Mouse (Mus musculus): ENCODE data around the gene Arid1a.
A peak's percentile ranks its signal among the peaks of the same experiment; 100 is the strongest.

Arid1a gene

DNA sequence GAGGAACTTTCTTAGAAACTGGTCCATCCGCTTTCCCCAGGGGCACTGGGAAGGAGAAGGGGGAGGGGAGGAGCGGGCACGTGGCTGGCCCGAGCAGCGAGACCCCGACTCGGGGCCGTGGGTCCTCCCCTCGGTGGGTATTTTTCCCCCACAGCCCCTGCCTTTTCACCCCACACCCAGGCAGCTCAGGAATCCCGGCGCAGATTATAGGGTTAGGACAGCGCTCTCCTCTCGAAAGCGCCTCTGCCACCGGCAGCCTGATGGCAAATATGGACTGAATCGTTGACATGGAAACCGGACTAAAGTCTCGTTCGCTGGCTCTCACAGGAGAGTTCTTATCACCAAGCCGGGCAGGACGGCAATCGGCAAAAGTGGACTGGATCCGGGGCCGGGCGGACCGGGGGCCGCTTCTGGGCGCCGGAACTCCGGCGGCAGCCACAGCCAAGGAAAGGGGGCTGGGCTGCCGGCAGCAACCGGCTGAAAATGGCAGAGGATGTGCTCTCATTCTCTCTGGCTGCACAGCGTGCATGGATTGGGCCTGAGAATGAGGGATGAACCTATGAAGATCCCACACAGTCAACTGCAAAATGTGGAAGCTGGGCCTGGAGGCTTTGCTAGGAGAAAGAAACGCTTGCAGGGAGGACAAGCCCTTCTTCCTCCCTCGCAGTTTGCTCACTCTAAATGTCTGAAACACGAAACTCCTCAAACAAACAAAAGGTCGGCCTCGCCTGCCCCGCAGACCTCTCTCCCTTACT lies at the start of gene Arid1a:
TSS of gene Arid1a (minus strand) at position 256 of the 755 bp plus-strand sequence.
- DNase-seq, result peak; percentile 92

DNA sequence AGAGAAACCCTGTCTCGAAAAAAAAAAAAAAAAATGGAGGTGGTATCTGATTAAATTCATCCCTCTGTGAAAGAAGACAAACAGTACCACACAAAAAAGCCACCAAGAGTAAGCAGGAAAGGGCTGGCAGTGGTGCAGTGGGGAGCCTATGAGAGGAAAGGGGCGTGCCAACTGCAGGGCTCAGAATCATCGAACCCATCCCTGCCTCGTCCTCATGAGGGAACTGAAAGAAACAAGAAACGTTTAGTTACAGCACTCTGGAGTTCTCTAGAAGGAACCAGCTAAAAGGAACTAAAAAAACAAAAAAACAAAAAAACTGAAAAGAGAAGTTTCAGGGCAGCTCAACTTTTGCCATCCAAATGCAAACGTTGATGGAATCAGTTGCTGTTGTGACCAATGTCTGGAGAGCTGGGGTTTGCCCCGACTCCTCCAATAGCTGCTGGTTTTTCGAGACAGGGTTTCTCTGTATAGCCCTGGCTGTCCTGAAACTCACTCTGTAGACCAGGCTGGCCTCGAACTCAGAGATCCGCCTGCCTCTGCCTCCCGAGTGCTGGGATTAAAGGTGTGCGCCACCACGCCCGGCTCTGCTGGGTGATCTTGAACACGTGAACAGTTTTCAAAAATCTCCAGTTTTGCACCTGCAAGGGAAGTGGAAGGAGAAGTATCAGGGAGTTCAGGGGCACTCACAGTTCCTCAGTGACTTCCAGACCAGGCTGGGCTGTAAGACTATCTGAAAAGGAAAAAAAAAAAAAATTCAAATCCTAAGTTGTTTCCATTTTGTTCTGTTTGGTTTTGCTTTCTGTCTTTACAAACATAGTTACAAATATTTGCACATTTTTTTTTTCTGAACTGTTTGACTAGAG lies 48.1 kb upstream of the Arid1a start:
- DNase-seq, result no peak

DNA sequence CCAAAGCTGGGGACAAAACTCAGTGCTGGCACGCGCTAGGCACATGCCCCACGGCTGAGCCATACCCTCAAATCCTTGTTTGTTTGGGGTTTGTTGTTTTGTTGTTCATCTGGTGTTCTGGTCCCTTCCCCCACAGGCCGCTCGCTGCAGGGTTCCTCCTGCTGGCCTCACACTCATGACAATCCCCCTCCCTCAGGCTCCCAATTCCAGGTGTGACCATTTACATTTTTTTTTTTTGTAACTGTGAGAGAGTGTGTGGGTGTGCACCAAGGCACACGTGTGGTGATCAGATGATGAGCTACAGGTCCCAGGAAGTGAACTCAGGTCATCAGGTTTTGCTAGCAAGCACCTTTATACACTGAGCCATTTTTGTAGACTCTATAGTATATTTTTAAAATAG lies 44.0 kb upstream of the Arid1a start:
- no peak for DNase-seq

DNA sequence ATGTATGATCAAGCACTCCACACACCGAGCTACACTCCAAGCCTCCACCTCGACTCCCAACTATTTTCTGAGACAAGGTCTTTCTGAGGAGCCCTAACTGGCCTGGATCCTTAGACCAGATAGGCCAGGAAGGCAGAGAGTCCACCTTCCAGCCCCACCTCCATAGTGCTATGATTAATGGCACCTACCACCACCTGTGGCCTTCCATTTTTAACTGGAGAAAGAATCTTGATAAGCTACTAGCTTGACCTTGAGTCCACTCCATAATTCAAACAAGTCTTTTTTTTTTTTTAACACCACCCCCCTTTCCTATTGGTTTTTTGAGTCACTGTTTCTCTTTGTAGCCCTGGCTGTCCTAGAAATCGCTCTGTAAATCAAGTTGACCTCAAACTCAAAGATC lies 36.7 kb upstream of the Arid1a start:
- DNase-seq, result no peak

DNA sequence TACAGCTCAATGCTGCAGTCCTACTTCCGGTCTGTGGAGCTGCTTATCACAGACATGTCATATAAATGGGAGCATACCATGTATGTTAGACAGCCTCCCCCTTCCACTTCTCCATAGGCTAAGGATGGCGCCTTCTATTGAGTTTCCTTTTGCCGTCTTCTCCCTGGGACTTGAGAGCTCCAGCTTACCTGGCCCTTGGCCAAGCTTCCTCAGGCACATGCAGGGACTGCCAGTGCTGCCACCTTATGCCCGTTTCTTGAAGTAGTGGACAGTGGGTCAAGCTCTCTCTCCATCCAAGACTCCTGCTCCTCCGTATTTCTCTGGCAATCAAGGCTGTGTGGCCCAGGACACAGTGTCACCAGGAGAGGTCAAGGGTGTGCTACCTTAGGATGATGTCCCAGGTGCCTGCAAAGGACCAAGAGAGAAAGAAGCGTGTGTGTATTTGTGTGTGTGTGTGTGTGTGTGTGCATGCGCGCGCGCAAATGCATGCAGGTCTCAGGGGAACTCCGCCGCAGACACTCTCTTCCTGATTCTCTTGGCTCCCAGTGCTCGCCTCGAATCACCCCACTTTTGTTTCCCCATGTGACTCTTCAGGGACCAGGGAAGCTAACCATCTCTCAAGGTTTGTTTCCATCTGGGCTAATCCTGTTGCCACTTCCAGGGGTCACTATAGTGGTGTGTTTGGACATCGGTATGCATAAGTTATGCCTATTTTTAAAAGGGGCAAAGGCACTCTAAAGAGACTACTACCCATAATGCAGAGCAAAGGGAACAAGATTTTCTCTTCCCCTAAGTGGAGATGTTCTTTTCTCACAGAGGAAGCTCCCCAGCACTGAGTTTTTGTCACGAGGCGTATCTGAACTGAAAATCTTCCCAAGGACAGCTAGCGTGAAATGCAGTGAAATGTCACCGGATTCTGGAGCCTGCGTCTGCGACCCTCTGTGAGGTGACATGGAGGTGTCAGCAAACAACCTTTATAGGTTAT lies 18.3 kb upstream of the Arid1a start:
- peak; percentile 94 for DNase-seq

DNA sequence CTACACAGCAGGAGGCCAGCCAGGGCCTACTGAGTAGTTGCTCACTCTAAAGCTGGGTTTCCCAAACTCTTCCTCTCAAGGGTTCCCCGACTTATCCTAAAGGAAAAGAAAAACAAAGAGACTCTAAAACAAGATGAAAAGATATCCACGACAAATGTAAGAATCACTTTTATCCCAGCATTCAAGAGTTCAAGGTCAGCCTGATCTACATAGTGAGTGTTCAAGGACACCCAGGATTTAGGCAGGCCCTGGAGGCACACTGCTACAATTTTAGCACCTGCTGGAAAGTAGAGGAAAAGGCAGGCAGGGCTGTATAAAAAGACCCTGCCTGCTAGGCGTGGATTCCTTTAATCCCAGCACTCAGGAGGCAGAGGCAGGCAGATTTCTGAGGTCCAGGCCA lies 12.6 kb upstream of the Arid1a start:
- no peak for DNase-seq

DNA sequence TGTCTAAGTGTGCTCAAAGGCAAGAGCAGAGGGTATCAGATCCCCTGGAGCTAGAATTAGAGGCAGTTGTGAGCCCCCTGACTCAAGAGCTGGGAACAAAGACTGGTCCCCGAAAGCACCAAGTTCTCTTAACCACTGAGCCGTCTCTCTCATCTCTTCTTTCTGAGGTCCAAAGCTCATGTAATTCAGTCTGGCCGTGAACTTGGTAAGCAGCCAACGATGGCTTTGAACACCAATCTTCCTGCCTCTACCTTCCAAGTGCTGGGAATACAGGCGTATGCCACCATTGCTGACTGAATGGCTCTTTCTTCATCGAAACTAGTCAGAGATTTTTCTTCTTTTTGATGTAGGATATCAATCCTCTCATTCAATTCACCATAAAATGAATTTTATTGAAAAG lies 6.5 kb upstream of the Arid1a start:
- no peak for DNase-seq

DNA sequence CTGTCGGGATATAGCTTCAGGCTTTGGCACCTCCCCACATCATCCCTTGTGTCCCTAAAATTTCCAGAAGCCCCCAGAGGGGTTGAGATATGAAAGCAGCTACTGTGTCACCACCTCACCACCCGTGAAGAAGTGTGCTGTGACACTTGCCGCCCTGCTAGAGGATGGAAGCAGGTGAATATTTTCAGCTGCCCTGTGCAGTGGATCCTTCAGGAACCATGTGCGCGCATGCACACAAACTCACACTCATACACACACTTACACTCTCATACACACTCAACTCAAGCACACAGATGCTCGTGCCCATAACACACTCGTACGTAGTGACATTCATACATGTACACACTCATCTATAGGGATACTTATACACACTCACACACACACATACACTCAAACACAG lies 3.1 kb upstream of the Arid1a start:
- DNase-seq, result no peak

DNA sequence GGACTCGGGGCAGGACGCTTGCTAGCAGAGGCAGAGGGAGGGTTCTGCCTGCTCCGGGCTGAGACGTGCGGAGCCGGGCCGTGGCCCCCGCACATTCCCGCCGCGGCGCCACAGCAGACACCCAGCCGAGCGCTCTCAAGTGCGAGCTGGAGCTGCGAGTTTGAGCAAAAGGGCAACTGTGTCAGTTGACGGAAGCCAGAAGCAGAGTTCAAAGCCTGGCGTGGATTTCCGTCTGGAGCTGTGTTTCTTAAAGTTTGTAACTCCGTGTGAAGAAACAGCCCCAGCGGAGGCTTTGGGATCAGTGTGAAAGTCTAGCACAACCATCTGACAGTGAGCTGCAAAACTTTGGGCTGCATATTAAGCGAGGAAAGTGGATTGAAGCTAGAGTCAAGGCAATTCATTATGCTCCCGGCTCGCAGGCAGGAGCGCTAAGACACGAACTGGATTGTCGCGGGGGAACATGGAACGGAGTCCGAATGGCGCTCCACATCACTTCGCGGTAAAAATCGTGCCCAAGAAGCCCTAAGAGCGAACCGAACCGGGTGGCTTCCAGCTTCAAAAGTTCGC lies 783 bp upstream of the Arid1a start:
- peak; percentile 81 for DNase-seq

DNA sequence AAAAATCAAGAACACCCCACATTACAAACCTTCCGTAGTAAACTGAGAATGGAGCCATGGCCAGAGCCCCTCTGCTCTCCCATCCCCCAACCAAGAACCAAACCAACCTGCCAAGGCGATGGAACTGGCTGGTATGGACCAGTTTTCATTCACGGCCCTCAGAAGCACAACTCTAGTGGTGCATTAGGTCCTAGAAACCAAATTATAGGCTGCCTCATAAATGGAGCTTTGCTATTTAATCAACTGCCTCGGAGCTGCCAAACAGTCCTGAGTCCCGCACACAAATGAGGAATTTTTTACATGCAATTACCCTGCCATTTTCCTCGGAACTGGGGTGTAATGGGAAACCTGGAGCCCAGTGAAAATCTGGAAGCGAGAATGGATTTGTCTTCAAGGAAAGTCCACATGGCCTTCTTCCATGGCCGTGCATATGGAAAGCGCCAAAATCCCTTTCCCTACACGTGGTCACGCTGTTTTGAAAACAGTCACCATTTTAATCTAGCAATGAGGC lies 653 bp downstream of the Arid1a start:
- no peak for DNase-seq

DNA sequence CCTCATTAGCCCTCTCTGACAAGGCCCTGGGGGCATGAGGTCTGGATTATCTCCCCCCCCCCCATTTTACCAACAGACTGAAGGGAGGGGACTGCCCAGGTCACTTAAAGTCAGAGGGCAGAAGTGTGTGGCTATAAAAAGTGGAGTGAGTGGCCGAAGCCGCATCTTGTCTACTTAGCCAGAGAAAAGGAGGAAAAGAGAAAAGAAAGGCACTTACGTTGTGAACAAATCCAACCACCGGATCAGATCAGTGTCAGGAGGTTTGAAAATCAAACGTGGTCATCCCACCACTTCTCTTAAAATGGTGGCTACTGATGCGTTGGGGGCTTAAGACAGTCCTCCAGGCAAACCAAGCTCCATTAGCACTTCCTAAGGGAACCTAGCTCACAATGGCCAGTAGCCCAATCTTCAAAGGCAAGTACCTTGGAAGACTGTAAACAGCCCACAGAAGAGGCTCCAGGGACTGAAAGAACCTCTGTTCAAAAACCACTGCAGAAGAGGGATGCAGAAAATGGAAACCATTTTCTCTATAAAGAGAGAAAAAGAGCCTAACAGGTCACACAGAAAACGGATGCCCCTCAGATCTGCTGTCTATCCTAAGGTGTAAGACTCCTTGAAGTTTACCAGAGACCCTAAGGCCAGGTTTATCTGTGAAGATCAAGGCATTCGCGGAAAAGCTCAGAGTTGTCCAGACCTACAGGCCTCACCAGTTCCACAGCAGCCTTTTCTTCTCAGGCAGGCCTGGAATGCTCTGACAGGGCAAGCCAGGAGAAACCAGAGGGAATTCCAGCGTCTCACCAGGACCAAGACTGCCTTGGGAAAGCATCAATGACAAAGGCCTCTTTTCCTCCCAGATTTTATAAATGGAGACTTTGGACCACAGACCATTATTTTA lies 1.5 kb downstream of the Arid1a start:
- no peak for DNase-seq

DNA sequence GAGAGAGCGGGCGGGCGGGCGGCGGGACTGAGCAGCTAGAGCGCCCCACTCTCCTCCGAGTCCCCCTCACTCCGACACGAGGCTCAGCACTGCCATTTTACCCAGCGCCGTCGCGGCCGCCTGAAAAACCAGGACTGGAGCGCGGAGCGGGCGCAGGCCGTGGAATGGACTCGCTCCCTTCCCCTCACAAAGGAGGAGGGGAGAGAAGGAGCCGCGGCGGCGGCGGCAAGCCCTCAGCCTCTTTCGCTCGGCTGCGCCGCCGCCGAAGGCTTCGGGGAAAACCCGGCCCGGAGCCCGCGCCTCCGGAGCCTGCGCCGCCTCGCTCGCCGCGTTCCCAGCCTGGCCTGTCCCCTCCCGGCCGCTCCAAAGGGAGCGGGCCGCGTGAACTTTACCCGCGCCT lies 2.3 kb downstream of the Arid1a start:
- DNase-seq, result peak; percentile 98

DNA sequence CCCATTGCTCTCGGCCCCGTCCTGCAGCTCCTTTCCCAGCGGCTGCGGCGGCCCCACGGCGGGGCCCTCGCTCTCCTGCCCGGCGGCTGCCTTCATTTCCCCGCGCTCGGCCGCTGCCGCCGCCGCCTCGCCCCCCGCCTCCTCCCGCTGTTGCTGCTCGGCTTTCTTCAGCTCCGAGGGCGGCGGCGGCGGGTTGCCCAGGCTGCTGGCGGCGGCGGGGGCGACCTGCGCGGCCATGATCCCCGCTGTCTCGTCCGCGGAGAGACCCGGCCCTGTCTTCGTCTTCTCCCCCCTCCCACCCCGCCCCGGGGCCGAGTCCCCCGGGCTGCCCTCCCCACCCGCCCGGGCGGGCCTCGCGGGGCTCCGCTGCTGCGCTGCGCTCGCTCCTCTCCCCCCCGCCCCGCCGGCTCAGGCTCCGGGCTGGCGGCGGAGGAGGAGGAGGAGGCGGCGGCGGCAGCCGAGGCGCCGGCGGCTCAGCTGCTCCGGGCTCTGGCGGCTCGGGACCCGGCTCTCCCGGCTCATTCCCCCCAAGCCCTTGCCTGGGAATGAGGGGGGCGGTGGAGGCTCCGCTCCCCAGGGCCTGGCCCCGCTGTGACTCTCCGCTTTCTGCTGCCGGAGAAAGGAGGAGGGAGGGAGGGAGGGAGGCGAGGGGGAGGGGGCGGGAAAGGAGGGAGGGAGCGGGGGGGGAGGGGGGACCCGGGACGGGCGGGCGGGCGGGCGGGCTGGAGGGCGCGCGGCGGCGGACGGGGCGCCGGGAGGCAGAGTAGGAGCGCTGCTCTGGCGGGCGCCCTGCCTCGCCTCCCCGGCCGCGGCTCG lies 3.0 kb downstream of the Arid1a start:
- DNase-seq, result peak; percentile 74

DNA sequence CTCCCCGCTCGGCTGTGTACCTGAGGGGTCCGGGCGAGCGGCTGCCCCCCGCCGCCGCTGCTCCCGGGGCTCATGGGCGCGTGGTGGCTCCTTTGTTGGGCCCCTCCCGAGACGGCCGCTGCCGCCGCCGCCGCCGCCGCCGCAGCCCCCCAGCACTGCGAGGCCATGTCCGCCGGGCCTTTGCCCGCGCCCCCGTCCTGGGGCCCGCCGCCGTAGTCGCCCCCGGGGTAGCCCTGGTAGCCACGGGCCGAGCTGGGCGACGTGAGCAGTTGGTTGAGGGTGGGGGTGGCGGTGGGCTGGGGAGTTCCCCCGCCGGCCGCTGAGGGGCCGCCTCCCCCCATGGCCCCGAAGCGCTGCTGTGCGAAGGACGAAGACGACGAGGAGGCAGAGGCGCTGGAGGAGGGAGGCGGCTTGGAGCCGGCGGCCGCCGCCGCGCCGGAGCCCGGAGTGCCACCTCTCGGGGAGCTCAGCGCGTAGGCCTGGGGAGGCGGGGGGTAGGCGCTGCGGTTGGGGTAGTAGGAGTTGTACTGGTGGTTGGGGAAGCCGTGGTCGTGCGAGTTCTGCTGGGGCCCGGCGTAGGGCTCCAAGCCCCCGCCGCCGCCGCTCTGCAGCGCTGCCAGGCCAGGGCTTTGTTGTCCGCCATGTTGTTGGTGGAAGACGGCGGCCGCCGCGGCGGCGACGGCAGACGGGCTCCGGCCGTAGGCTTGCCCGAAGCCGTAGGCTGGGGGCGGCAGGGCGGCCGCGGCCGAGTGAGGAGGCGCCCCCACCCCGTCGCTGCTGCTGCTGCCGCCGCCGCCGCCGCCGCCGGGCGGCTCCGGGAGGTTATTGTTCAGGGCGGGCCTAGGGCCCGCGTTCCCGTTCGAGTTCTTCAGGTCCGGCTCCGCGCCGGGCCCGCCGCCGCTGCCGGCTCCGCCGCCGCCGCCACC lies 3.9 kb downstream of the Arid1a start:
- DNase-seq, result peak; percentile 55

DNA sequence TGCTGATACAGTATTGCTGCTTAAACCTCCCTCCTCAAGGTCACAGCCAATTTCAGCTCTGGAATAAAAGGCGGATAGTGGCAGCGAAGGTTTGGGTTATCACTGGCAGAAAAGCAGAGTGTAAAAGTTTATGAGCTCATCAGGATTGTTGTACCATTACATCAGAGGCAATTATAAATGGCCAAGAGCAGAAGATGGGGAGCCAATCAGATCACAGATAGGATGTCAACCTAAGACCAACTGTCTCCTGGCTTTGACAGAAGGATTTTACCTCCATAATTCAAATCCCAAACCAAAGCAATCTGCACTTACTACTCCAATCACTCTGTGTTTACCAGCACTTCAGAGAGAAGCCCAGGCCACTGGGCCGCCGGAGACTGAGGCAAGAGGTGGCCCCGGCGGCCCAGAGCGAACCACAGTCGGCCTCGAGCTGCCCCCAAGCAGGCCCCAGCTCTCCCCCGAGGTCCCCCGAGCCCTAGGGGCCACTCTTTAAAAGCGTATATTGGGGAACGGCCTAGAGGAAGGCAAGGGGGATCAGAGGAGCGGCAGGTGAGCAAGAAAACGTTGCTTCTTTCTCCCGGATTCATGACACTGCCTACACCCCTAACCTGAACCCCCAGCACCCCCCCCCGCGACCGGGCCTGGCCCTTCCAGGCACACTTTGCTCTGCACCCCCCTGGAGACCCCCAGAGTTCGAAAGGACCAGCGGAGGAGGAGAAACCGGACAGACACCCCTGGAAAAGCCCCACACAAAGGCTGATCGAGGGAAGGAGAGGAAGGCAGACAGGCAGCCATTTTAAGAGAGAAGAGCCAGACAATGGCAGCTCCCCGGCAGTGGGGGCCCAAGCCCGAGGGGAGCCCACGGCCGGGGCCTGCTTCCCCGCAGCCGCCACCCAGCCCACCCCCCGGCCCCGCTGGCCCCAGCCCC lies 4.8 kb downstream of the Arid1a start:
- DNase-seq, result peak; percentile 82

DNA sequence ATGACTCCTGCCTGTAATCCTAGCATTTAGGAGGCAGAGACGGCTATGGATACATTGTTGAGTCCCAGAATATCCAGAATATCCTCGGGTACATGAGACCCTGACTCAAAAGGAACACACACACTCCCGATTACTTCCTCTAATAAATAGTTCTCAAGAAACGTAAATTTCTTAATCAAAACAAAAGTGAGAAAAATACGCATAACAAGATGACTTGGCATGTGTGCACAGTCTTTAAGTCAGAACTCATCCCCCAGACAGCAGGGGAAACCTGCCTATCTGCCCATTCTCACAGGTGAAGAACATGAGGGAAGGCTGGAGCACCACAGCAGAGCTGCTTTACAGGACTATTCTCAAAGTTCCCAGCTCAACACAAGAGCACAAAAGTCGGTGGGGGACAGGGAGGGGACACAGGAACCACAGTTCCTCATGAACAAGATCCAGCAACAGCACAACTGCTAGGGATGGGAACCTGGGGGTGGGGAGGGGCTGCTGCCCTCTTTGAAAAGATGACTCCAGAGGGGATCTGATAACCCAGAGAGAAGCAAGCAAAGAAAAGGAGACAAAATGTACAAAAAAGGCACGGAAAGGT lies 6.3 kb downstream of the Arid1a start:
- peak; percentile 36 for DNase-seq

DNA sequence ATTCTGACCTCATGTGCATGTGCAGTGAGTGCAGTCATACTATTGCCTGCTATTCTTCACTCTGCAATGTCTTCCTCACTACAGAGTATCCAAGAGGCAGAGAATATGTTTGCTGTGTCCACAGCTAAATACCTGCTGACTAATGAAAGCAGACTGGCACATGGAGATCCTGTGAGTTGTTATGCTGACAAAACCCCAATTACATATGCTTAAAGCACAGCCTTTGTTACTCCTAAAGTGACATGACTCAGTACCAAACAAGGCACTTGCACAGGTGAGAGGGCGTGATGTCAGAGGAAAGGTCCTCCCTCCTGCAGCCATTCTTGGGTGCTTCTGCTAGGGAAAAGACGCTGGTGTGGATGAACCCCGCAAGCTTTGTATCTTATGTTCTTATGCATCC lies 21.3 kb downstream of the Arid1a start:
- DNase-seq, result no peak

DNA sequence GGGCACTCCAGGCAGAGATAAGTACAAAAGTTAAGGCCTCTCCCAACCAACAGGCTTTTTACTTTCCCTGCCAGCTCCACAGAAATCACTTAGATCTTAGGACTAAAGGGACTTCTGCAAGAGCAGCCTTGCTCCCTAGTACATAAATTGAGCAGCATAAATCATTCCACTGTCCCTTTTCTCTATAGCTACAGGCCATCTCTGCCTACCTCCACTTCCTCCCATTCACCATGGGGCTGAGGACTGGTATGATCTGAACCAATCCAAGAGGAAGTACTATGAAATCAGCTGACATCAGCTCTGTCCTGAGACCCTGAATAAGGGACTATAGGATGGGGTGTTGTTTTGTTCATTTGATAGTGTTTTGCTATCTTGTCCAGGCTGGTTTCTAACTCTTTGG lies 26.4 kb downstream of the Arid1a start:
- DNase-seq, result no peak

Measured in cerebellum, adult 9-10 months (tissue).